Mouse (Mus musculus): Measurements from ENCODE around the gene Cdk16.
"Not testable (repeated sequence)": the region's sequence is repeated elsewhere in the genome, so short reads cannot be mapped to it uniquely, and the experiment has no call there.

The Cdk16 gene

GRCm38 (mm10) chrX:20687519-20688067 lies at the start of gene Cdk16:
Cdk16 (plus strand) TSS chrX:20687954.
- peak; percentile 97 for DNase-seq (ENCODE audit: low read depth)

- DNase-seq (ENCODE audit: low read depth): no peak
Measured at GRCm38 (mm10) chrX:20638141-20638540, 49.6 kb upstream of the Cdk16 start.

GRCm38 (mm10) chrX:20644780-20645179 lies 43.0 kb upstream of the Cdk16 start:
- no peak for DNase-seq (ENCODE audit: low read depth)

DNA sequence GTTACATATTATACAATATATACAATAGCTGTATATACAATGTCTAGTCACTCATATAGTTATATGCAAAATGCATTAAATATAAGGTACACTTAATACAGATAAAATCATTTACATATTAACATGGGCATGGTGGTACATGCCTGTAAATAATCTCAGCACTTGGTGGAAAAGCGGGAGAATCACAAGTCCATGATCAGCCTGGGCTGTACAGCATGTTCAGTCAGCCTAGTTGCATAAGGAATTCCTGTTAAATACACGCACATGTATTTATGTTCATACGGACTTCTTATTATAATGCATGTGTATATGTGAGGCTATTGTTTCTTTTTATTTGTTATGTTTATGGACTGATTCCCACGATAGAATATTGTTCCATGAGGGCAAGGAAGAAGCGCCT lies 30.2 kb upstream of the Cdk16 start:
- no peak for DNase-seq (ENCODE audit: low read depth)

DNA sequence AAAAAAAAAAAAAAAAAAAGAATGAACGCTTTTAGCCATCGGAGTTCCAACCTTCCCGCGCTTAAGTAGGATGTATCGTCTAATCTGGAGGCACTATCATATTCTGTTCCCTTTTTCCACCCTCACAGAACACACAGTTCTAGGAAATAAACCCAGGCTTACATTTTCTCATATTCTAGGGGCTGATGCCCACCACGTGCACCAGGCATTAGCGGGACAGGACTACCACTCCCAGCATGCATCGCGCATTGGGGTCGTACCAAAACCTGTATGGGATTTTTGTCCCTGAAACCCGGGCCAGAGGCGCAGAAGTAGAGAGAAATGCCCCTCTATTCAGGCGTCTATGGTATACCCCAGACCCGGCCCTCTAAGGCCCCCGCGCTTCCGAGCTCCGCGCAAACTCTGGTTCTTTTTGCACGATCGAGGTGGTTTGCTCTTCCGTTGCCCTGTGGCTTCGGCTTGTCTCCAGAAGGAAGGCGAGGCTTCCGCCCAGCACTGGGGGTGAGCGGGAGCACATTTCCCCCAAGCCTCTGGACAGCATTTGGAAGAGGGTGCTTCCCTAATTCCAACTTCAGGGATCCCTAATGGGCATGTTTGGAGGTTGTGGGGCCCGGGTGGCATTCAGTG lies 29.6 kb upstream of the Cdk16 start, which contains the start of gene Uba1:
Gene Uba1 (plus strand): TSS at position 301 of the 627 bp plus-strand sequence.
- peak; percentile 95 for DNase-seq (ENCODE audit: low read depth)

DNA sequence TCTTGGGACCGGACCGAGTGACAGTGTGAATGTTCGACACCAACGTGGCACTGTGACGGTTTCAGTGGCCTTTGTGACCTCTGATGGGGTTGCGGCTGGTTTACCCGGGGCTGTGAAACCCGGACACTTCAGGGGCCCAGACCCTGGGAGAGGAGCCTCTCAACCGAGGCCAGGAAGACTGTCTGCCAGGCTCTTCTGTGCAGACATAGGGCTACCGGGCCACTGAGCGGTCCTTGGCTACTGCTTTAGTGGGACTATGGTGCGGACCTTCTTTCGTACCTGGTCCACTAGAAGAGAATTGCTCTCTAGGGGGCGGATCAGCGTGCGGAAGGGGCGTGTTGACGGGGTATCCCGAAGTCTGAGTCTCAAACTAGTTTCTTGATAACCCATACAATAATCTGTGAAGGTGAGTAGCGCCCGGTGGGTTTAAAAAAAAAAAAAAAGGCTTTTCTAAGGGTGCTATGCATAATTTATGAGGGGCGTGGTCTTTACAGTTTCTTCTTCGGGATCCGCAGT lies 28.8 kb upstream of the Cdk16 start:
- DNase-seq (ENCODE audit: low read depth): peak; percentile 67

- DNase-seq (ENCODE audit: low read depth): no peak
Measured at GRCm38 (mm10) chrX:20662317-20662715, 25.4 kb upstream of the Cdk16 start.

DNA sequence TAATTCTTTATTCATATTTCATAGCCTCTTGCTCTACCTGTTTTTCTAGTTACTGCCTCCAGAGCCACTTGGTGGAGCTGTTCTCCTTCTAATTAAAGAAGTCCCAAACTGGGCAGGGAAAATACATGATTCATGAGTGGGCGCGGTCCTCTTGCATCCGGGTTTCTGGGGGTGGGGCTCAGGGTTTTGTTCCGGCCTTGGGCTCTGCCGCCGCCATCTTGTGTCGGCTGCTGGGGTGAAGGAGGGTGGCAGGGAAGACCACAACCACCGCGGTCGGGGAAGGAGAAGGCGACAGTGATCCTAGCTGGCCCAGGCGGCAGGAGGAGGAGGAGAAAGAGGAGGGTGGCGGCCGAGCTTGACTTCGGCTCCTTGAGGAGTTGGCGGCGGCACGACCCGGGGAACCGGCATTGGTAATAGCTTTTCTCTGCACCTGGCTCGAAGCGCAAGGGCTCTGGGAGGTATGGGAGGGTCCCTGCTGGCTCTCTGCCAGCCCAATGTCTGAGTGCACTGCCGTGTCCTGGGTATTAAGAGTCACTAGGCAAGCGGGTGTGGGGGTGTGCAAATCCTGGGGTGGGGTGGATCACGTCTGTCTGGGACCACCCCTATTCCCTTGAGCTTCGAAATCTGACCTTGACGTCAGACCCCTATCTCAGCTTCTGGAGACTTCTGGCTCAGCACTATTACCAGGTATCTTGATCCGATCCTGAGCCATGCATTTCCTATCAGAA lies 24.9 kb upstream of the Cdk16 start:
- peak; percentile 93 for DNase-seq (ENCODE audit: low read depth)

DNA sequence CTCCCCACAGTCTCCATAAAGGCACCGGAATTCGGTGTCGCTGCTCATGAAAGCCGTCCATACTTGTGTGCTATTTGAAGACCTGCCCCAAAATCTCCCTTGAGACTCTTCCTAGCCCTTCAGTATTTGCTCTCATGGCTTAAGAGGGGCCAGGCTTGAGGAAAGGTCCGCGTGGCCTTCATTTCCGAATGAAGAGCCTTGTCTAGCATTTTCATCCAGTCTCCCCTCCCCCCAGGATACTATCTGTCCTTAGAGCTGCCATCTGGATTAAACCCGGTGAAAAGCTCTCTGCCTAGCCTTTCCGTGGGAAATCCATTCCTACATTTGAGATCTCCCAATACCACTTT lies 24.3 kb upstream of the Cdk16 start:
- DNase-seq (ENCODE audit: low read depth): peak; percentile 25

- DNase-seq (ENCODE audit: low read depth): peak; percentile 86
Measured at GRCm38 (mm10) chrX:20688068-20688547, 354 bp downstream of the Cdk16 start.

- peak; percentile 52 for DNase-seq (ENCODE audit: low read depth)
Measured at GRCm38 (mm10) chrX:20688615-20689014, 861 bp downstream of the Cdk16 start.

DNA sequence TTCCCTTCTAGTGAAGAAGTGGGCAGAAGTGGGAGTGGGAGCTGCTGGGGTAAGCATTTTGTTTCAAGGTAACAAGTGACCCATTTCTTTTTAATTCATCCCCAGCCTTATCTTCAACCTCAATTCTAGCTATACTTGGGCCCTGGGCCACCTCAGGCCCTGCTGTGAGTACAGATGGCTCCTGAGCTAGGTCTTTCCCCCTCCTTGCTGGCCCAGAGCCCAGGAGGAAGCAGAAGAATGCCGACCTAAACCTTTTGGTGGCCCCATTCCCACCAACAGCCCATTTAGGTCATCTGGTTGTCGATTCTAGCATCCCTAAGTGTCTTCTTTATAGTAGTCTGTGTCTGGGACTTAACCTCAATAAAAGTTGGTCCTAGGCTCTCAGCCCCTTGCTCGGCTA lies 3.8 kb downstream of the Cdk16 start:
- DNase-seq (ENCODE audit: low read depth): no peak

DNA sequence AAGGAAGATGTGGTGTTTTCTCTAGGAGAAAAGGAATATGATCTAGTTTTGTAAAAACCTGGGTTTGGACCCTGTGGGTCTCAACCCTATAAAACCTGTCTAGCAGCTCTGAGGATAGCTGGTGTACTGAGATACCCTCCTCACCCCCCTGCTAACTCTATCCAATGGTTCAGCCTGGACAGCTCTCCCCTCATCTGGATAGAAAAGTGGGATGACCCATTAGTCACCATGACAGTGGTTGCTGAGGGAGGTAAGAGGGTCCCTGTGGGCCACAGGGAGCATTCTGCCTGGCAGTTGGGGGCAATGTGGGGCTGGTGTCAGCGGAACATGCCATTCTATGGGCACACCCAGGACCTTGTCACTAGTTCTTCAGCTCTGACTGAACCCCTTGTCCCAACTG lies 4.9 kb downstream of the Cdk16 start:
- DNase-seq (ENCODE audit: low read depth): no peak

- DNase-seq (ENCODE audit: low read depth): no peak
Measured at GRCm38 (mm10) chrX:20695842-20696241, 8.1 kb downstream of the Cdk16 start.

DNA sequence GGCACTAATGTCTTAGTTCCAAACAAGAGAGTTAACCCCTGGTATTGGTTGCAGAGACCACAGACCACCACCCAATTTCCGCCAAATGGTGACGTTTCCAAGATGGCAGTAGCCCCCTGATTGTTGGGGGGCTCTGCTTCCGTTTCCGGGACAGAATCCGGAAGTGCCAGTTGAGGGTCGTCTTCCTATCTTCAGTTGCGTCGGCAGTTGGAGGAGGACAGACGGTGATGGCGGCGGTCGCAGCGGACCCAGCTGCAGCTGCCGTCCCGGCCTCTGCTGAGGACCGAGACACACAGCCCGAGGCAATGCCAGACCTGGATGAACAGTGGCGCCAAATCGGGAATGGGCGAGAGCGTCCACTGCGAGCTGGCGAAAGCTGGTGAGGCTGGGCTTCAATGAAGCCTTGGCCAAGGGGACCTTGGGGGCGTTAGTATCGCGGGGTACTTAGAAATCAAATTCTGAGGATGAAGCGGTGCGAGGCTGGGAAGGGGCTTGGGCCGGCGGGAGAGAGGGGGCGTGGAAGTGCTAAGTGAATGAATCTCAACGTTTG lies 16.1 kb downstream of the Cdk16 start, which contains the start of gene Usp11:
Gene Usp11 (plus strand): TSS at position 166 of the 550 bp plus-strand sequence.
- DNase-seq (ENCODE audit: low read depth): no peak

- peak; percentile 75 for DNase-seq (ENCODE audit: low read depth)
Measured at GRCm38 (mm10) chrX:20704295-20705082, 16.7 kb downstream of the Cdk16 start.

DNA sequence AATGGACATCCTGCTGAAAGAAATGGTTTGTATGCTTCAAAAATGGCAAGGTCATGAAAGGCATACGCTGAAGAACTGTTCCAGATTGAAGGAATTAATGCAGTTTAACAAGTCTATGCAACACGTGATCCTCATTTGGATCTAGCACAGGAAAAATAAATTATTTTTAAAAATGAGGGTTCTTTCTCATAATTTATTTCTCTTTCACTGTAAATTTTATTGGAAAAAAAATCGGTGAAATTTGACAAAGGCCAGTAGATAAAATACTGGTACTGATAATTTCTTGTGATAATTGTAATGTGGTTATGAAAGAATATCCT lies 17.3 kb downstream of the Cdk16 start:
- DNase-seq (ENCODE audit: low read depth): no peak

GRCm38 (mm10) chrX:20728681-20729080 lies 40.9 kb downstream of the Cdk16 start:
- DNase-seq (ENCODE audit: low read depth): no peak

DNA sequence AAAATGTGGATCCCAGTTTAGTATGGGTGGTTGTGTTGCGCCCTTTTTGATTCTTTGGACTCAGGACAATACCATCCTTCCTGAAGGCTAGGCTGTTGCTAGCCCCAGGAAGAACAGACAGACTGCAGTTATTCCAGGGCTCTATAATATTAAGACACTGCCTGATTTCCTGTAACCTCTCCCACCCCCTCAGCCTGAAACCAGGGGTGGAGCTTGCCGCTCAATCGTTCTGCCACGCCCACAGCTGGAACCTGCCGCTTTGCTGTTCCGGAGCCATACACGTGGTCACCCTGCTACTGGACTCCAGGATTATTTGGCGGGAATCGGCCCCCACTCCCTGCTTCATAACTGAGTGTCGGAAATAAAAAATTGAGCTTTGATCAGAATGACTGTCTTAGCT lies 42.3 kb downstream of the Cdk16 start:
- not testable (repeated sequence) for DNase-seq (ENCODE audit: low read depth)

- no peak for DNase-seq (ENCODE audit: low read depth)
Measured at GRCm38 (mm10) chrX:20736479-20736878, 48.7 kb downstream of the Cdk16 start.

DNA sequence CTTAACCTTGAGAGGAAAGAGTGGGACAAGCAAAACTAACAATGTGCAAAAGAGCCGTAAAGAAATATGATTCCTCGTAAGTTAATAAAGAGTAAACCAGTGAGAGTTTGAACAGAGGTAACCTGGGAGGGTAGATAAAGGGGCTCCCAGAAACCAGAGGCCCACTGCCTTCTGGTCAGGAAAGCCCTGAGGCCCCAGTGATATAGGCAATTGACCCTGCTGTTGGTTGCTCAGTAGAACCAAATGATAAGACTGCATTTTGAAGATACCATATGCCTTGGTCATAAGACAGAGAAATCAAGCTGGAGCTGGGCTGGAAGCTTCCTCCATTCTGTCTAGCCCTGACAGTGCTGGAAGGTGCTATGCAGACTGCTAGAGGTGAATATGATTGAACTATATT lies 61.1 kb downstream of the Cdk16 start:
- DNase-seq (ENCODE audit: low read depth): no peak

All from 416B (cell line).